Mouse (Mus musculus) urinary bladder, postnatal 14 days (tissue): ENCODE data around the gene Actr1b.

Experiments
- DNase-seq: peaks from one replicate; pipeline ENCODE4 v3.0.0; 2021; ENCODE audit warnings: low spot score

The Actr1b gene

DNA sequence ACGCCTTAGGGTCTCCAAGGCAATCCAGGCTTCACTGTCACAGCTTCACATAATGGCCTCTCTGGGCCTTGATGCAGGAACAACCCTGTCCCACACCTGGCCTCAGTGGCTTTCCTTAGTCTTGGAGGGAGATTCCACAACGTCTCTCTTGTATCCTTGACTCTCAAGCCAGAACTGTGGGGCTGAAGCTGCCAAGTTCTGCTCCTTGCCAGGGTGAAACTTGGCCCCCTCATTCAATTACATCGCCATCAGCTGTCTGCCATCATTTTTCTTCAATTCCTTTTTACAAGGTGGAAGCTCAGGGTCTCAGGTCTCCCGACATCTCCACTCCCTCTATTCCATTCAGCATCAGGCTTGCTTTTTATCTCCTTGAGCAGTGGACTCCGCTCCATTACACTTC, 59.2 kb downstream of the Actr1b start:
- no peak for DNase-seq
